Mouse (Mus musculus) limb, embryonic 10.5 days (tissue): ENCODE measurements at regions not wholly inside any gene's neighbourhood (a gene's known extent, or its start where the extent isn't known, plus 50 kb on each side); places are given as distances from the start of the nearest gene placed in this dataset.
A peak's percentile ranks its signal among the peaks of the same experiment; 100 is the strongest.

Source experiments
- DNase-seq: peaks from one replicate; pipeline ENCODE4 v3.0.0-alpha.2; 2017; ENCODE audit warnings: low spot score
- H3K27ac ChIP-seq: fragments of 300-500 bp; sonication (generic); 2 replicates; pipeline ENCODE4 v1.5.1; 2016; ENCODE audit warnings: mild to moderate bottlenecking
- H3K27me3 ChIP-seq: fragments of 300-500 bp; sonication (generic); 2 replicates; pipeline ENCODE4 v1.6.1; 2016; ENCODE audit warnings: low read depth, mild to moderate bottlenecking; ENCODE audit not compliant: poor library complexity, severe bottlenecking
- H3K36me3 ChIP-seq: fragments of 300-500 bp; sonication (generic); 2 replicates; pipeline ENCODE4 v1.6.1; 2016; ENCODE audit warnings: mild to moderate bottlenecking, moderate library complexity
- H3K4me1 ChIP-seq: fragments of 300-500 bp; sonication (generic); 2 replicates; pipeline ENCODE4 v1.6.1; 2016
- H3K4me3 ChIP-seq: fragments of 300-500 bp; sonication (generic); 2 replicates; pipeline ENCODE4 v1.5.1; 2016; ENCODE audit warnings: mild to moderate bottlenecking, moderate library complexity
- H3K9me3 ChIP-seq: fragments of 300-500 bp; sonication (generic); replicated peaks from 2 replicates; pipeline ENCODE4 v1.6.1; 2016; ENCODE audit warnings: mild to moderate bottlenecking
- WGBS: fragments of 180-500 bp; shearing (Covaris S2); methylation state at CpG from one replicate; pipeline ENCODE4 v1.1.7; 2016; 5-methylcytosine and 5-hydroxymethylcytosine counted together

GRCm38 (mm10) chr16:29928291-29928690, 135.9 kb upstream of the Hes1 start:
- no peak overlapping the region for H3K4me3 ChIP-seq
- H3K27me3 ChIP-seq = no peaks in the 10 kb centered on the region
- no peaks in the 10 kb centered on the region for H3K36me3 ChIP-seq
- H3K4me1 ChIP-seq = peaks cover 5% of the 10 kb centered on the region; the same call in 1 of the 2 replicates
- H3K9me3 ChIP-seq = no peaks in the 10 kb centered on the region
- WGBS = 90% methylated on average over 4 of the region's 4 CpGs
- H3K27ac ChIP-seq = no peak overlapping the region
- no peak for DNase-seq

- H3K4me1 ChIP-seq = peaks cover 5% of the 10 kb centered on the region; the same call in 1 of the 2 replicates
- H3K4me3 ChIP-seq = no peak overlapping the region
- no peaks in the 10 kb centered on the region for H3K36me3 ChIP-seq
- H3K27ac ChIP-seq = no peak overlapping the region; the same call in 1 of the 2 replicates
- no peak for DNase-seq
- H3K9me3 ChIP-seq = no peaks in the 10 kb centered on the region
- WGBS = 87% methylated on average over 10 of the region's 10 CpGs
- peaks cover 8% of the 10 kb centered on the region; the same call in 1 of the 2 replicates for H3K27me3 ChIP-seq
Observed at GRCm38 (mm10) chr16:29931746-29932351, 132.3 kb upstream of the Hes1 start.

DNA sequence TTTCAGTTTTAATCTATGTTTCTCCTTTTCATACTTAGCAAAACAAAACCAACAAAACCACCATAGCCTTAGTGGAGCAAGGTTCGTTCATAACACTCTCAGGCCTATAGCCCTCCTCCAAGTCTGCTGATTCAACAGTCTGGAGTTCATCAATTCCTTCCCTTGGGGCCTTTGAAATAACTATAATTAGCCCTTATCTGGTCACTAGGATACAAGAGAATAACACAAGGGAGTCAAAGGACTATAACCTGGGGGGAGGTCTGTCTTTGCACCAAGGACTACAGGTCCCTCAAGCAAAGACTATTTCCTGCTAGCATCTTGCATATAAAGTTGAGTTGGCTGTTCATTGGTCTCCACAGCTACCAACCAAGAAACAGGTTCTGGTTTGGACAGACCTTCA, 129.5 kb upstream of the Hes1 start:
- peaks cover 14% of the 10 kb centered on the region for H3K4me1 ChIP-seq
- WGBS = 70% methylated on average over 1 of the region's 1 CpGs
- no peaks in the 10 kb centered on the region for H3K9me3 ChIP-seq
- no peak overlapping the region for H3K27ac ChIP-seq
- peaks cover 11% of the 10 kb centered on the region; the same call in 1 of the 2 replicates for H3K27me3 ChIP-seq
- H3K4me3 ChIP-seq = no peak overlapping the region
- H3K36me3 ChIP-seq = no peaks in the 10 kb centered on the region
- DNase-seq = no peak

GRCm38 (mm10) chr16:29938700-29939099, 125.5 kb upstream of the Hes1 start:
- H3K27me3 ChIP-seq = peaks cover 19% of the 10 kb centered on the region; the same call in 1 of the 2 replicates
- 95% methylated on average over 9 of the region's 9 CpGs for WGBS
- peaks cover 27% of the 10 kb centered on the region for H3K4me1 ChIP-seq
- no peaks in the 10 kb centered on the region for H3K36me3 ChIP-seq
- no peak for DNase-seq
- no peaks in the 10 kb centered on the region for H3K9me3 ChIP-seq
- no peak overlapping the region for H3K4me3 ChIP-seq
- H3K27ac ChIP-seq = no peak overlapping the region

DNA sequence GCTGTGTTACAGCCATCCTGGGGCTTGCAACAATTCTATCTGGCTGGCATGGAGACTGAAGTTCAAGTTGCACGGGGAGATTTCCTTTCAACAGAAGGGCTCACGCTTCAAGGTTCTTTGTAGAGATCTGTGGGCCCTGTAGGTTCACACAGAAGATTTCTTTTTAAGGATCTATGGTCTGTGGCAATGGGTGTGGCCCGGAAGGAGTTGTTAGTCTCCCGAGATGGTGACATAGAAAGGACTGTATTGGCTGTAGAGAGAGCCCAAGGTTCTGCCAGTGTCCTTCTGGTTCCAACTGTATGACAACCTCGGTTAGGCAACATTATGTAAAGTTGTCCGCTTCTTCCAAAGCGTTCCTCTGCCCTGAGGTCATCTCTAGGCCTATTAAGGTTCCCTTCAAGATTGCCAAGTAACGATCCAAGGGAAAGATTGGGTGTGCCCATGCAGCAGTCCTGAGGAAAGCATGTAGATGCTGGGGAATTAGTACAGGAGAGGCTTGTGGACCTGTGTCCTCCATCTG, 124.8 kb upstream of the Hes1 start:
- DNase-seq = no peak
- no peaks in the 10 kb centered on the region for H3K9me3 ChIP-seq
- no peak overlapping the region for H3K4me3 ChIP-seq
- H3K27ac ChIP-seq = peak overlapping the region; percentile 42; the same call in 1 of the 2 replicates
- peaks cover 32% of the 10 kb centered on the region for H3K4me1 ChIP-seq
- 89% methylated on average over 8 of the region's 8 CpGs for WGBS
- H3K27me3 ChIP-seq = peaks cover 19% of the 10 kb centered on the region; the same call in 1 of the 2 replicates
- no peaks in the 10 kb centered on the region for H3K36me3 ChIP-seq

DNA sequence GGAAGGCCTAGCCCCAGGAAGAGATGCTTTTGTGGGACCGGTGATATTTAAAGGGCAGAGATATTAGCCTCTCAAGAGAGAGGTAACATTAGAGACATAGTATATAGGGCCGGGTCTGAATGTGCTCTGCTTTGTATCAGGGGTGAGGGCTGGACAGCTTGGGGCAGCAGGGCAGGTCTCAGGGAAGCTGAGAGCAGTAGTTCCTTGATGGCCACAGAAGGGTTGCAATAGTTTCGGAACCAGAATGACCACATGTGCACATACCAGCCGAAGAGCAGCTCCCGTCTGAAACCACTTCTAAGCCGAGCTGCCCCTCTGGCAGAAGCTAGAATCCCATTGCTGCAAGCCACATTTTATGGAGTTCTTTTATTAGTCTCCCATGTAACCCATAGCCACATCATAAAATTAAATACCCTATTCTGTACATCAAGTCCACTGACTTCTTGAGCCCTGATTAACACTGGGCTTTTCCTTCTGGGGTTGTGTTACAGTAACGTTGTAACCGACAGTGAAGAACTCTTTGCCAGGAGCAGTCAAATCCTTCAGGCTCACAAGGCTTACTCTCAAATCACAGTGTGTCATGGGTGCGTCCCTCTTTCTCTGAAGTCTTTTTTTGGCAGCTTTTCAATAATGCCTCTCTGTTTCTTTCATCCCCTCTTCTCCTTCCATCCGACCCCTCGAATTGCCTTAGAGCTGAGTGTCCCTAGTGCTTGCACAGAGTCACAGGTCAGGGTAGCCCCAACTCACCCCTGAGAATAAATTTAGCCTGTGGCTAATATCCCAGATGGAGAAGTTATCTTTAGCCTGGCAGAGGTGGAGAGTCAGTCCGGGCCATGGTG, 124.1 kb upstream of the Hes1 start:
- no peak for DNase-seq
- H3K9me3 ChIP-seq = no peaks in the 10 kb centered on the region
- 63% methylated on average over 12 of the region's 12 CpGs for whole genome bisulfite sequencing
- H3K27me3 ChIP-seq = peaks cover 18% of the 10 kb centered on the region; the same call in 1 of the 2 replicates
- H3K4me1 ChIP-seq = peaks cover 39% of the 10 kb centered on the region
- H3K27ac ChIP-seq = peak overlapping the region; percentile 57; the same call in 1 of the 2 replicates
- no peak overlapping the region; the same call in 1 of the 2 replicates for H3K4me3 ChIP-seq
- no peaks in the 10 kb centered on the region for H3K36me3 ChIP-seq

- Histone ChIP-seq H3K4me1 (peaks cover 59% of the 10 kb centered on the region), H3K9me3 (no peaks in the 10 kb centered on the region), H3K4me3 (no peak overlapping the region), H3K27ac (no peak overlapping the region), H3K36me3 (no peaks in the 10 kb centered on the region), H3K27me3 (0 out of 2 replicates have a peak, but pooled peaks cover 11% of the 10 kb centered on the region)
- DNase-seq = no peak
- WGBS = 72% methylated on average over 7 of the region's 7 CpGs
Observed at GRCm38 (mm10) chr16:29942111-29942510, 122.1 kb upstream of the Hes1 start.

- H3K4me1 ChIP-seq = peaks cover 60% of the 10 kb centered on the region
- no peaks in the 10 kb centered on the region for H3K9me3 ChIP-seq
- DNase-seq = no peak
- 90% methylated on average over 10 of the region's 10 CpGs for WGBS
- peak overlapping the region; percentile 92; the same call in 1 of the 2 replicates for H3K27ac ChIP-seq
- no peak overlapping the region for H3K4me3 ChIP-seq
- no peaks in the 10 kb centered on the region for H3K36me3 ChIP-seq
- H3K27me3 ChIP-seq = 0 out of 2 replicates have a peak, but pooled peaks cover 8% of the 10 kb centered on the region
Observed at GRCm38 (mm10) chr16:29943963-29944860, 120.0 kb upstream of the Hes1 start.

GRCm38 (mm10) chr16:29944966-29945365, 119.2 kb upstream of the Hes1 start:
- WGBS = 51% methylated on average over 5 of the region's 5 CpGs
- Histone ChIP-seq H3K27me3 (0 out of 2 replicates have a peak, but pooled peaks cover 8% of the 10 kb centered on the region), H3K9me3 (no peaks in the 10 kb centered on the region), H3K4me3 (no peak overlapping the region; the same call in 1 of the 2 replicates), H3K36me3 (no peaks in the 10 kb centered on the region), H3K27ac (peak overlapping the region; percentile 92), H3K4me1 (peaks cover 56% of the 10 kb centered on the region)
- DNase-seq = no peak

GRCm38 (mm10) chr16:29945376-29945890, 118.8 kb upstream of the Hes1 start:
- 12% methylated on average over 9 of the region's 9 CpGs for WGBS
- Histone ChIP-seq H3K36me3 (no peaks in the 10 kb centered on the region), H3K27ac (peak overlapping the region; percentile 92), H3K4me3 (peak overlapping the region; percentile 54), H3K9me3 (no peaks in the 10 kb centered on the region), H3K4me1 (peaks cover 56% of the 10 kb centered on the region), H3K27me3 (0 out of 2 replicates have a peak, but pooled peaks cover 8% of the 10 kb centered on the region)
- DNase-seq = no peak

DNA sequence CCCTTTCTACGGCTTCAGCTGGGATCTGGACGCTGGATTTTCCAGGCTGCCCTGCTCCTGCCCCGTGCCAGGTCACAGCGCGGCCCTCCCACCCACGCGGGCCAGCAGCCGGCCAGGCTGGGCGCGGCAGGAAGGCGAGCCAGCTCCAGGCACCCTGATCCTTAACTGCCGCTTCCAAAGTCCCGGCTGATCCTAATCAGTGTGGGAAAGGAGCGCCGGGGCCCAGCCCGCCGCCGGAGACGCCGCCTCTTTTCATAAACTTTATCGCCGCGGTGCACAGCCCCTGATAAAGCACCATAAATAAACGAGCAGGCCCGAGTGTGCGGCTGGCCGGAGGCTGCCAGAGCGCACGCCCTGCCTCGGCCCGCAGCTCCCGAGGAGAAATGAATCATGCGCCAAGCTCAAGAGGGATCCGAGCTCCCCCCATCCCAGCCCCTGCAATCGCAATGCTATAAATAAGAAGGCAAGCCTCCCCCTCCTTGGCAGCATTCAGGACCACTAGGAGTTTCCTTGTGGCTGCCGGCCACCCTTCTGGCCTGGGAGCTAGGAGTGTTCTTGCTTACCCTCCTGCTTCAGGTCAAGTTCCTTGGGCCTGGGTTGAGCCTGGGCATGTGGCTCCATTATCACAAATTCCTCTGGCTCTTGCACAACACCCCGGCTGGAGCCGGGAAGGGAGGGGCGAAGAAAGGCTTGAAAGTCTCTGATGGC, 118.1 kb upstream of the Hes1 start:
- Histone ChIP-seq H3K27me3 (0 out of 2 replicates have a peak, but pooled peaks cover 8% of the 10 kb centered on the region), H3K9me3 (no peaks in the 10 kb centered on the region), H3K36me3 (no peaks in the 10 kb centered on the region), H3K27ac (peak overlapping the region; percentile 92), H3K4me3 (peak overlapping the region; percentile 54), H3K4me1 (peaks cover 56% of the 10 kb centered on the region)
- 1% methylated on average over 39 of the region's 39 CpGs for WGBS
- DNase-seq = peak; percentile 82
